Mouse (Mus musculus) stomach, embryonic 15.5 days (tissue): Measurements from ENCODE around the gene Gm20388. TPM values are rescaled to one million over a fixed set of nuclear protein-coding genes. Genes with fewer than 3 reads are reported as not detected.
A peak's percentile ranks its signal among the peaks of the same experiment; 100 is the strongest.

Experiments
- ATAC-seq: fragments of 200-750 bp; cut with Nextera tagmentation; 2 replicates; pipeline ENCODE4 v1.8.0; 2017; ENCODE audit warnings: low read depth, moderate number of reproducible peaks, moderate TSS enrichment; ENCODE audit not compliant: insufficient read depth, low FRiP score
- H3K27ac ChIP-seq: fragments of 300-500 bp; sonication (generic); 2 replicates; pipeline ENCODE4 v1.5.1; 2015; ENCODE audit warnings: mild to moderate bottlenecking, inconsistent platforms
- H3K27me3 ChIP-seq: fragments of 300-500 bp; sonication (generic); replicated peaks from 2 replicates; pipeline ENCODE4 v1.6.1; 2015; ENCODE audit warnings: inconsistent platforms
- H3K36me3 ChIP-seq: fragments of 300-500 bp; sonication (generic); 2 replicates; pipeline ENCODE4 v1.6.1; 2015; ENCODE audit warnings: inconsistent platforms
- H3K4me1 ChIP-seq: fragments of 300-500 bp; sonication (generic); 2 replicates; pipeline ENCODE4 v1.6.1; 2015; ENCODE audit warnings: inconsistent platforms
- H3K4me2 ChIP-seq: fragments of 300-500 bp; sonication (generic); 2 replicates; pipeline ENCODE4 v1.6.1; 2015; ENCODE audit warnings: mild to moderate bottlenecking, inconsistent platforms
- H3K4me3 ChIP-seq: fragments of 300-500 bp; sonication (generic); replicated peaks from 2 replicates; pipeline ENCODE4 v1.5.1; 2015; ENCODE audit warnings: inconsistent platforms
- H3K9ac ChIP-seq: fragments of 300-500 bp; sonication (generic); 2 replicates; pipeline ENCODE4 v1.6.1; 2015; ENCODE audit warnings: inconsistent platforms
- H3K9me3 ChIP-seq: fragments of 300-500 bp; sonication (generic); 2 replicates; pipeline ENCODE4 v1.6.1; 2016; ENCODE audit warnings: inconsistent platforms
- WGBS: fragments of 180-500 bp; shearing (Covaris S2); methylation state at CpG from one replicate; pipeline ENCODE4 v1.1.7; 2015; 5-methylcytosine and 5-hydroxymethylcytosine counted together
- polyA plus RNA-seq: library from polyadenylated mRNA; unstranded; fragments of >200 nt; fragmentation: Nextera tagmentation; extraction: Ambion mirVana; gene quantifications from 2 replicates; pipeline ENCODE4 v1.2.1, GENCODE M21; 2015

The Gm20388 gene
- polyA plus RNA-seq, 1 experiment from 2014 or later = not detected

GRCm38 (mm10) chr8:120947240-120947639 is 1036.6 kb downstream of the Gm20388 start:
- Histone ChIP-seq H3K4me3 (no peak overlapping the region), H3K27ac (peak overlapping the region; percentile 75), H3K9ac (no peak overlapping the region; the same call in 1 of the 2 replicates), H3K4me2 (no peak overlapping the region), H3K36me3 (no peaks in the 10 kb centered on the region), H3K4me1 (peaks cover 20% of the 10 kb centered on the region), H3K9me3 (no peaks in the 10 kb centered on the region), H3K27me3 (no peaks in the 10 kb centered on the region)
- 18% methylated on average over 10 of the region's 10 CpGs for WGBS
- ATAC-seq = 0 out of 2 replicates have a peak, but pooled peaks have one; percentile 14

GRCm38 (mm10) chr8:120948050-120948595 is 1037.5 kb downstream of the Gm20388 start:
- no peak overlapping the region for H3K9ac ChIP-seq
- ATAC-seq = 0 out of 2 replicates have a peak, but pooled peaks have one; percentile 34
- no peak overlapping the region for H3K4me3 ChIP-seq
- peaks cover 20% of the 10 kb centered on the region for H3K4me1 ChIP-seq
- peak overlapping the region; percentile 75 for H3K27ac ChIP-seq
- H3K4me2 ChIP-seq = peak overlapping the region; percentile 47; the same call in 1 of the 2 replicates
- WGBS = 60% methylated on average over 4 of the region's 4 CpGs
- no peaks in the 10 kb centered on the region for H3K27me3 ChIP-seq
- H3K9me3 ChIP-seq = no peaks in the 10 kb centered on the region
- H3K36me3 ChIP-seq = no peaks in the 10 kb centered on the region

GRCm38 (mm10) chr8:120948620-120949491 is 1038.2 kb downstream of the Gm20388 start:
- no peak for ATAC-seq
- H3K27me3 ChIP-seq = no peaks in the 10 kb centered on the region

GRCm38 (mm10) chr8:120950674-120951218 is 1040.1 kb downstream of the Gm20388 start:
- H3K36me3 ChIP-seq = no peaks in the 10 kb centered on the region
- H3K9me3 ChIP-seq = no peaks in the 10 kb centered on the region
- H3K27me3 ChIP-seq = no peaks in the 10 kb centered on the region
- no peak overlapping the region for H3K4me3 ChIP-seq
- peaks cover 20% of the 10 kb centered on the region for H3K4me1 ChIP-seq
- 45% methylated on average over 16 of the region's 16 CpGs for WGBS
- H3K9ac ChIP-seq = no peak overlapping the region
- no peak overlapping the region; the same call in 1 of the 2 replicates for H3K27ac ChIP-seq
- no peak for ATAC-seq
- no peak overlapping the region for H3K4me2 ChIP-seq

More at GRCm38 (mm10) chr8:120948620-120949491, 1038.2 kb downstream of the Gm20388 start:
- H3K27ac ChIP-seq = peak overlapping the region; percentile 75
- WGBS = 28% methylated on average over 25 of the region's 25 CpGs
- no peak overlapping the region; the same call in 1 of the 2 replicates for H3K4me3 ChIP-seq
- peaks cover 20% of the 10 kb centered on the region for H3K4me1 ChIP-seq
- H3K4me2 ChIP-seq = peak overlapping the region; percentile 47
- H3K9ac ChIP-seq = no peak overlapping the region
- H3K9me3 ChIP-seq = no peaks in the 10 kb centered on the region
- no peaks in the 10 kb centered on the region for H3K36me3 ChIP-seq

GRCm38 (mm10) chr8:120959470-120959891 is 1048.8 kb downstream of the Gm20388 start:
- H3K9me3 ChIP-seq = no peaks in the 10 kb centered on the region
- H3K36me3 ChIP-seq = no peaks in the 10 kb centered on the region
- no peak for ATAC-seq
- 0 out of 2 replicates have a peak, but pooled peaks cover 6% of the 10 kb centered on the region for H3K27me3 ChIP-seq
- WGBS = 57% methylated on average over 8 of the region's 8 CpGs
- no peaks in the 10 kb centered on the region for H3K4me1 ChIP-seq
- H3K27ac ChIP-seq = no peak overlapping the region
- no peak overlapping the region for H3K9ac ChIP-seq
- H3K4me2 ChIP-seq = no peak overlapping the region
- no peak overlapping the region for H3K4me3 ChIP-seq

GRCm38 (mm10) chr8:120962606-120963380 is 1052.2 kb downstream of the Gm20388 start:
- H3K4me1 ChIP-seq = no peaks in the 10 kb centered on the region
- no peak overlapping the region for H3K9ac ChIP-seq
- no peaks in the 10 kb centered on the region for H3K36me3 ChIP-seq
- ATAC-seq = no peak
- no peak overlapping the region for H3K4me2 ChIP-seq
- WGBS = 86% methylated on average over 5 of the region's 5 CpGs
- H3K27me3 ChIP-seq = 0 out of 2 replicates have a peak, but pooled peaks cover 6% of the 10 kb centered on the region
- no peak overlapping the region for H3K4me3 ChIP-seq
- H3K9me3 ChIP-seq = no peaks in the 10 kb centered on the region
- H3K27ac ChIP-seq = no peak overlapping the region

GRCm38 (mm10) chr8:120966557-120966956 is 1055.9 kb downstream of the Gm20388 start:
- ATAC-seq = no peak
- WGBS = 33% methylated on average over 3 of the region's 3 CpGs
- Histone ChIP-seq H3K9me3 (no peaks in the 10 kb centered on the region), H3K4me1 (peaks cover 1% of the 10 kb centered on the region; the same call in 1 of the 2 replicates), H3K36me3 (no peaks in the 10 kb centered on the region), H3K9ac (no peak overlapping the region), H3K27ac (no peak overlapping the region), H3K27me3 (peaks cover 5% of the 10 kb centered on the region; the same call in 1 of the 2 replicates), H3K4me3 (no peak overlapping the region), H3K4me2 (no peak overlapping the region)

GRCm38 (mm10) chr8:120968308-120968707 is 1057.7 kb downstream of the Gm20388 start:
- 51% methylated on average over 6 of the region's 6 CpGs for WGBS
- peaks cover 15% of the 10 kb centered on the region; the same call in 1 of the 2 replicates for H3K27me3 ChIP-seq

GRCm38 (mm10) chr8:120970346-120970745 is 1059.7 kb downstream of the Gm20388 start:
- no peak; the same call in 1 of the 2 replicates for ATAC-seq
- WGBS = 36% methylated on average over 5 of the region's 5 CpGs
- no peaks in the 10 kb centered on the region for H3K9me3 ChIP-seq
- H3K4me1 ChIP-seq = peaks cover 16% of the 10 kb centered on the region
- no peak overlapping the region for H3K27ac ChIP-seq
- peaks cover 15% of the 10 kb centered on the region; the same call in 1 of the 2 replicates for H3K27me3 ChIP-seq
- no peak overlapping the region for H3K4me2 ChIP-seq
- no peak overlapping the region for H3K9ac ChIP-seq
- no peak overlapping the region for H3K4me3 ChIP-seq
- no peaks in the 10 kb centered on the region for H3K36me3 ChIP-seq

More at GRCm38 (mm10) chr8:120968308-120968707, 1057.7 kb downstream of the Gm20388 start:
- Histone ChIP-seq H3K9ac (no peak overlapping the region), H3K4me2 (no peak overlapping the region), H3K27ac (no peak overlapping the region), H3K4me1 (peaks cover 16% of the 10 kb centered on the region), H3K9me3 (no peaks in the 10 kb centered on the region), H3K4me3 (no peak overlapping the region), H3K36me3 (no peaks in the 10 kb centered on the region)
- no peak for ATAC-seq

GRCm38 (mm10) chr8:120971691-120972469 is 1061.2 kb downstream of the Gm20388 start:
- Histone ChIP-seq H3K4me1 (peaks cover 16% of the 10 kb centered on the region), H3K27me3 (peaks cover 15% of the 10 kb centered on the region; the same call in 1 of the 2 replicates), H3K36me3 (no peaks in the 10 kb centered on the region), H3K27ac (no peak overlapping the region), H3K9me3 (no peaks in the 10 kb centered on the region), H3K4me3 (peak overlapping the region; percentile 21), H3K9ac (no peak overlapping the region), H3K4me2 (peak overlapping the region; percentile 55)
- 14% methylated on average over 34 of the region's 34 CpGs for WGBS
- ATAC-seq = no peak
